Mouse (Mus musculus): Measurements from ENCODE around the gene Homez.

DNA sequence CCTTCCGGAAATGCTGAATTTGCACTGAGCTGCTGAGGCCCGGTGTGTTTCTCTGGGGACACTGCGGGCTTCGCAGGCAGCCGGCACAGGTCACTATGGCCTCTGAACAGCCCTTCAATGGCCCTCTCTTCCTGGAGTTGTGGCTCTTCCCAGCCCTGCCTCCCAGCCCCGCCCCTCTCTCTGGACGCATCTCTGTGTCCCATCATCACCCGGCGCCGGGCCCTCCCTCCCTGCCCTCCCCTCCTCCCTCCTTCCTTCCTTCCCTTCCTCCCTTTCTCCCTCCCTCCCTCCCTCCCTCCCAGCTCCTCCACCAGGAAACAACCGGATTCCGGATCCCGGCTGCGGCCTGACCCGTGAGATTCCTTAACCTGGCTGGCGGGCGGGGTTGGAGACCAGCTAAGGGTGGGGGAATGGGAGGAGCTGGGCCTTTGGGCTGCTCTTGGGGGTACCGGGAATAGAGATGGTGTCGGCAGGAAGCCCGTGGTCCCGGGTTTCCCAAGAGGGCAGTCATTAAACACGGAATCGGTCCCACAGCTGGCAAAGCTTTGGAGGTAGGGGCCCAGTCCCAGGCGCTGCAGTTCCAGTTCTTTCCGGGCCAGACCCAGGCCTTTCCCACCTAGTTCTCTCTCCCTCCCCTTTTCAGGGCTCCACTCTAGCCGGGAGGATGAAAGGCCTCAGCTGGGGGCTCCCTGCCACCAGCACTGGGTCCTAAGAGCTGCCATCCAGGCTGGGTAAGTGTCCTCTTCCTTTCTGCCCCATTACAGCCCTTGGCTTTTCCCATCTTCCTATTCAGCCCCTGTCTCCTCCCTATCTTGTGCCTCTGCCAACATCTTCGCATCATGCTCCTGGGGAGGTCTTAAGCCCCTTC is 12.6 kb upstream of the Homez start, which contains the start of the genes Bcl2l2 and Gm20521:
- TF ChIP-seq POLR2A (IDR thresholded peaks at IDR 0.05; ENCODE audit: borderline replicate concordance, low read depth, low read length) (peak; percentile 93), CTCF (IDR thresholded peaks at IDR 0.05; ENCODE audit: low read depth, low read length) (no peak)

Measured in bone marrow macrophage, adult 2 months (primary cell).